Mouse (Mus musculus): ENCODE measurements at regions not wholly inside any gene's neighbourhood (a gene's known extent, or its start where the extent isn't known, plus 50 kb on each side); places are given as distances from the start of the nearest gene placed in this dataset.

- 75% methylated on average over 9 of the region's 9 CpGs for WGBS
- Histone ChIP-seq H3K27me3 (ENCODE audit: control insufficient read depth, insufficient read depth, low read length) (no peaks in the 10 kb centered on the region), H3K36me3 (ENCODE audit: control insufficient read depth, insufficient read depth, low read length) (no peaks in the 10 kb centered on the region), H3K27ac (ENCODE audit: control insufficient read depth, insufficient read depth, low read length) (no peak overlapping the region), H3K4me1 (replicated peaks; ENCODE audit: control insufficient read depth, insufficient read depth, low read length) (no peaks in the 10 kb centered on the region), H3K4me3 (ENCODE audit: control insufficient read depth, insufficient read depth, low read length) (no peak overlapping the region)
- TF ChIP-seq CTCF (IDR thresholded peaks at IDR 0.05; ENCODE audit: borderline replicate concordance, control insufficient read depth, extremely low read depth, insufficient read depth, low read length, poor library complexity) (no peak), POLR2A (IDR thresholded peaks at IDR 0.05; ENCODE audit: control insufficient read depth, extremely low read depth, insufficient read depth, low read length, poor library complexity) (no peak)
- DNase-seq = no peak
Observed at GRCm38 (mm10) chr8:24352322-24352721, 373.3 kb downstream of the Adam3 start.

GRCm38 (mm10) chr8:24351760-24352159, 373.9 kb downstream of the Adam3 start:
- 46% methylated on average over 6 of the region's 6 CpGs for WGBS
- Histone ChIP-seq H3K4me1 (replicated peaks; ENCODE audit: control insufficient read depth, insufficient read depth, low read length) (no peaks in the 10 kb centered on the region), H3K27me3 (ENCODE audit: control insufficient read depth, insufficient read depth, low read length) (no peaks in the 10 kb centered on the region), H3K36me3 (ENCODE audit: control insufficient read depth, insufficient read depth, low read length) (no peaks in the 10 kb centered on the region), H3K27ac (ENCODE audit: control insufficient read depth, insufficient read depth, low read length) (no peak overlapping the region), H3K4me3 (ENCODE audit: control insufficient read depth, insufficient read depth, low read length) (no peak overlapping the region)
- TF ChIP-seq CTCF (IDR thresholded peaks at IDR 0.05; ENCODE audit: borderline replicate concordance, control insufficient read depth, extremely low read depth, insufficient read depth, low read length, poor library complexity) = no peak
- no peak for TF ChIP-seq POLR2A (IDR thresholded peaks at IDR 0.05; ENCODE audit: control insufficient read depth, extremely low read depth, insufficient read depth, low read length, poor library complexity)
- DNase-seq = no peak

- DNase-seq = no peak
- H3K36me3 ChIP-seq (ENCODE audit: control insufficient read depth, insufficient read depth, low read length) = no peaks in the 10 kb centered on the region
- H3K4me3 ChIP-seq (ENCODE audit: control insufficient read depth, insufficient read depth, low read length) = no peak overlapping the region
- H3K27ac ChIP-seq (ENCODE audit: control insufficient read depth, insufficient read depth, low read length) = no peak overlapping the region
- no peaks in the 10 kb centered on the region for H3K4me1 ChIP-seq (replicated peaks; ENCODE audit: control insufficient read depth, insufficient read depth, low read length)
- 68% methylated on average over 6 of the region's 6 CpGs for WGBS
- no peaks in the 10 kb centered on the region for H3K27me3 ChIP-seq (ENCODE audit: control insufficient read depth, insufficient read depth, low read length)
- TF ChIP-seq CTCF (IDR thresholded peaks at IDR 0.05; ENCODE audit: borderline replicate concordance, control insufficient read depth, extremely low read depth, insufficient read depth, low read length, poor library complexity) = no peak
- no peak for TF ChIP-seq POLR2A (IDR thresholded peaks at IDR 0.05; ENCODE audit: control insufficient read depth, extremely low read depth, insufficient read depth, low read length, poor library complexity)
Observed at GRCm38 (mm10) chr8:24346390-24347113, 379.1 kb downstream of the Adam3 start.

GRCm38 (mm10) chr8:24338694-24339093, 387.0 kb downstream of the Adam3 start:
- no peak overlapping the region for H3K4me3 ChIP-seq (ENCODE audit: control insufficient read depth, insufficient read depth, low read length)
- H3K36me3 ChIP-seq (ENCODE audit: control insufficient read depth, insufficient read depth, low read length) = no peaks in the 10 kb centered on the region
- TF ChIP-seq POLR2A (IDR thresholded peaks at IDR 0.05; ENCODE audit: control insufficient read depth, extremely low read depth, insufficient read depth, low read length, poor library complexity) = no peak
- no peak for TF ChIP-seq CTCF (IDR thresholded peaks at IDR 0.05; ENCODE audit: borderline replicate concordance, control insufficient read depth, extremely low read depth, insufficient read depth, low read length, poor library complexity)
- WGBS = 96% methylated on average over 9 of the region's 9 CpGs
- H3K4me1 ChIP-seq (replicated peaks; ENCODE audit: control insufficient read depth, insufficient read depth, low read length) = no peaks in the 10 kb centered on the region
- no peak overlapping the region for H3K27ac ChIP-seq (ENCODE audit: control insufficient read depth, insufficient read depth, low read length)
- H3K27me3 ChIP-seq (ENCODE audit: control insufficient read depth, insufficient read depth, low read length) = no peaks in the 10 kb centered on the region
- DNase-seq = no peak

GRCm38 (mm10) chr8:24337635-24338034, 388.0 kb downstream of the Adam3 start:
- Histone ChIP-seq H3K36me3 (ENCODE audit: control insufficient read depth, insufficient read depth, low read length) (no peaks in the 10 kb centered on the region), H3K27me3 (ENCODE audit: control insufficient read depth, insufficient read depth, low read length) (no peaks in the 10 kb centered on the region), H3K4me3 (ENCODE audit: control insufficient read depth, insufficient read depth, low read length) (no peak overlapping the region), H3K4me1 (replicated peaks; ENCODE audit: control insufficient read depth, insufficient read depth, low read length) (no peaks in the 10 kb centered on the region), H3K27ac (ENCODE audit: control insufficient read depth, insufficient read depth, low read length) (no peak overlapping the region)
- TF ChIP-seq POLR2A (IDR thresholded peaks at IDR 0.05; ENCODE audit: control insufficient read depth, extremely low read depth, insufficient read depth, low read length, poor library complexity) = no peak
- no peak for TF ChIP-seq CTCF (IDR thresholded peaks at IDR 0.05; ENCODE audit: borderline replicate concordance, control insufficient read depth, extremely low read depth, insufficient read depth, low read length, poor library complexity)
- no peak for DNase-seq
- 46% methylated on average over 6 of the region's 6 CpGs for WGBS

- H3K4me3 ChIP-seq (ENCODE audit: control insufficient read depth, insufficient read depth, low read length) = no peak overlapping the region
- no peaks in the 10 kb centered on the region for H3K36me3 ChIP-seq (ENCODE audit: control insufficient read depth, insufficient read depth, low read length)
- DNase-seq = no peak
- H3K27ac ChIP-seq (ENCODE audit: control insufficient read depth, insufficient read depth, low read length) = no peak overlapping the region
- no peaks in the 10 kb centered on the region for H3K27me3 ChIP-seq (ENCODE audit: control insufficient read depth, insufficient read depth, low read length)
- no peak for TF ChIP-seq POLR2A (IDR thresholded peaks at IDR 0.05; ENCODE audit: control insufficient read depth, extremely low read depth, insufficient read depth, low read length, poor library complexity)
- TF ChIP-seq CTCF (IDR thresholded peaks at IDR 0.05; ENCODE audit: borderline replicate concordance, control insufficient read depth, extremely low read depth, insufficient read depth, low read length, poor library complexity) = no peak
- no peaks in the 10 kb centered on the region for H3K4me1 ChIP-seq (replicated peaks; ENCODE audit: control insufficient read depth, insufficient read depth, low read length)
- 75% methylated on average over 5 of the region's 5 CpGs for WGBS
Observed at GRCm38 (mm10) chr8:24335709-24336108, 389.9 kb downstream of the Adam3 start.

- no peaks in the 10 kb centered on the region for H3K27me3 ChIP-seq (ENCODE audit: control insufficient read depth, insufficient read depth, low read length)
- H3K27ac ChIP-seq (ENCODE audit: control insufficient read depth, insufficient read depth, low read length) = no peak overlapping the region
- H3K4me1 ChIP-seq (replicated peaks; ENCODE audit: control insufficient read depth, insufficient read depth, low read length) = no peaks in the 10 kb centered on the region
- WGBS = 84% methylated on average over 4 of the region's 4 CpGs
- no peak for DNase-seq
- no peak overlapping the region for H3K4me3 ChIP-seq (ENCODE audit: control insufficient read depth, insufficient read depth, low read length)
- no peaks in the 10 kb centered on the region for H3K36me3 ChIP-seq (ENCODE audit: control insufficient read depth, insufficient read depth, low read length)
- TF ChIP-seq CTCF (IDR thresholded peaks at IDR 0.05; ENCODE audit: borderline replicate concordance, control insufficient read depth, extremely low read depth, insufficient read depth, low read length, poor library complexity) (no peak), POLR2A (IDR thresholded peaks at IDR 0.05; ENCODE audit: control insufficient read depth, extremely low read depth, insufficient read depth, low read length, poor library complexity) (no peak)
Observed at GRCm38 (mm10) chr8:24333705-24334104, 391.9 kb downstream of the Adam3 start.
